ENCODE assay signal across 27 mouse cellular contexts in genomic region chr15:96715692-96716080, GRCm38 (mm10).
"Had no signal": no experiment of that assay in that cellular context is flagged by ENCODE, and none has a peak within 500 bp of the region (broad histone marks: within the 10 kb centered on the region; RNA-seq: fewer than 3 reads in every experiment).

No protein-coding gene starts in this region.

- H3K9ac ChIP-seq: heart, embryonic 13.5 days; heart, embryonic 15.5 days; hindbrain, embryonic 12.5 days; hindbrain, embryonic 14.5 days; intestine, embryonic 15.5 days; kidney, embryonic 15.5 days; limb, embryonic 12.5 days; liver, embryonic 14.5 days had no signal

- H3K27me3 ChIP-seq: heart, embryonic 13.5 days; heart, embryonic 15.5 days; hindbrain, embryonic 12.5 days; intestine, embryonic 15.5 days; kidney, embryonic 15.5 days; limb, embryonic 12.5 days had no signal

- H3K9me3 ChIP-seq: heart, embryonic 13.5 days; heart, embryonic 15.5 days; hindbrain, embryonic 10.5 days; hindbrain, embryonic 12.5 days; intestine, embryonic 15.5 days; kidney, embryonic 15.5 days; limb, embryonic 10.5 days; limb, embryonic 12.5 days had no signal

- H3K4me3 ChIP-seq: heart, adult 2 months; heart, embryonic 13.5 days; heart, embryonic 15.5 days; hindbrain, embryonic 10.5 days; hindbrain, embryonic 12.5 days; intestine, embryonic 15.5 days; kidney, embryonic 15.5 days; limb, embryonic 10.5 days; limb, embryonic 12.5 days had no signal

- H3K36me3 ChIP-seq: heart, embryonic 13.5 days; heart, embryonic 15.5 days; hindbrain, embryonic 10.5 days; hindbrain, embryonic 12.5 days; intestine, embryonic 15.5 days; kidney, embryonic 15.5 days; limb, embryonic 10.5 days; limb, embryonic 12.5 days had no signal

- DNase-seq: gastrocnemius, postnatal 10 days; gastrocnemius, postnatal 25 days; heart, adult 2 months; heart, postnatal 10 days; heart, postnatal 4 days; kidney, adult 18-20 months; kidney, adult 9 months; kidney, postnatal 14 days; kidney, postnatal 36 days; layer of hippocampus, postnatal 36 days; liver had no signal

- ATAC-seq: hindbrain, embryonic 16.5 days; inflammation-experienced regulatory T-cells, adult 6 months; intestine, embryonic 15.5 days; intestine, postnatal 0 days had no signal

- H3K27ac ChIP-seq: heart, adult 2 months; heart, embryonic 13.5 days; hindbrain, embryonic 10.5 days; hindbrain, embryonic 12.5 days; hindbrain, embryonic 14.5 days; intestine, embryonic 15.5 days; kidney, embryonic 15.5 days; kidney, postnatal 0 days; limb, embryonic 10.5 days; limb, embryonic 12.5 days; liver, embryonic 14.5 days had no signal

- H3K4me2 ChIP-seq: heart, embryonic 11.5 days; heart, embryonic 13.5 days; heart, embryonic 15.5 days; hindbrain, embryonic 12.5 days; hindbrain, embryonic 14.5 days; intestine, embryonic 15.5 days; kidney, embryonic 15.5 days; limb, embryonic 12.5 days; liver, embryonic 11.5 days had no signal
